Mouse (Mus musculus) liver, postnatal 0 days (tissue): ENCODE data around the gene Fam222a. TPM values are rescaled to one million over a fixed set of nuclear protein-coding genes. Genes with fewer than 3 reads are reported as not detected.

Experiments
- ATAC-seq: fragments of 200-750 bp; cut with Nextera tagmentation; 2 replicates; pipeline ENCODE4 v1.8.0; 2017; ENCODE audit warnings: mild to moderate bottlenecking, moderate library complexity
- DNase-seq: peaks from one replicate; pipeline ENCODE4 v3.0.0-alpha.2; 2016
- H3K27ac ChIP-seq: fragments of 300-500 bp; sonication (generic); 2 replicates; pipeline ENCODE4 v1.5.1; 2014; ENCODE audit warnings: antibody characterized with exemption, moderate library complexity, mild to moderate bottlenecking, low read depth
- H3K27me3 ChIP-seq: fragments of 300-500 bp; sonication (generic); 2 replicates; pipeline ENCODE4 v1.6.1; 2014; ENCODE audit warnings: low read length, control low read depth, mixed read lengths; ENCODE audit not compliant: insufficient read depth
- H3K36me3 ChIP-seq: fragments of 300-500 bp; sonication (generic); replicated peaks from 2 replicates; pipeline ENCODE4 v1.6.1; 2014; ENCODE audit warnings: mild to moderate bottlenecking, control low read depth, low read length, moderate library complexity, mixed read lengths; ENCODE audit not compliant: insufficient read depth
- H3K4me1 ChIP-seq: fragments of 300-500 bp; sonication (generic); 2 replicates; pipeline ENCODE4 v1.6.1; 2014; ENCODE audit warnings: antibody characterized with exemption, mild to moderate bottlenecking, control low read depth; ENCODE audit not compliant: insufficient read depth
- H3K4me2 ChIP-seq: fragments of 300-500 bp; sonication (generic); 2 replicates; pipeline ENCODE4 v1.6.1; 2014; ENCODE audit warnings: low read depth, mild to moderate bottlenecking, low read length, moderate library complexity, mixed read lengths
- H3K4me3 ChIP-seq: fragments of 300-500 bp; sonication (generic); 2 replicates; pipeline ENCODE4 v1.5.1; 2014; ENCODE audit warnings: low read depth, low read length
- H3K9ac ChIP-seq: fragments of 300-500 bp; sonication (generic); replicated peaks from 2 replicates; pipeline ENCODE4 v1.6.1; 2014; ENCODE audit warnings: mild to moderate bottlenecking, moderate library complexity
- H3K9me3 ChIP-seq: fragments of 300-500 bp; sonication (generic); 2 replicates; pipeline ENCODE4 v1.6.1; 2016; ENCODE audit warnings: mild to moderate bottlenecking, control low read depth, low read length, mixed read lengths
- CTCF ChIP-seq: sonication (generic); IDR thresholded peaks from 2 replicates; pipeline ENCODE4 v1.5.1; 2016; ENCODE audit warnings: antibody characterized with exemption, low read depth
- EP300 ChIP-seq: IDR thresholded peaks from 2 replicates; pipeline ENCODE4 v1.6.1; 2016; ENCODE audit warnings: antibody characterized with exemption, low read depth, mild to moderate bottlenecking
- WGBS: fragments of 180-500 bp; shearing (Covaris S2); extraction: QIAGEN DNeasy Blood & Tissue Kit; methylation state at CpG from one replicate; pipeline ENCODE4 v1.1.7; 2014; ENCODE audit not compliant: insufficient replicate concordance; 5-methylcytosine and 5-hydroxymethylcytosine counted together
- polyA plus RNA-seq: library from polyadenylated mRNA; unstranded; fragments of >200 nt; fragmentation: Nextera tagmentation; extraction: Ambion mirVana; gene quantifications from 2 replicates; pipeline ENCODE4 v1.2.1, GENCODE M21; 2015

Fam222a gene
- polyA plus RNA-seq, 1 experiment from 2014 or later = 0.80 TPM

DNA sequence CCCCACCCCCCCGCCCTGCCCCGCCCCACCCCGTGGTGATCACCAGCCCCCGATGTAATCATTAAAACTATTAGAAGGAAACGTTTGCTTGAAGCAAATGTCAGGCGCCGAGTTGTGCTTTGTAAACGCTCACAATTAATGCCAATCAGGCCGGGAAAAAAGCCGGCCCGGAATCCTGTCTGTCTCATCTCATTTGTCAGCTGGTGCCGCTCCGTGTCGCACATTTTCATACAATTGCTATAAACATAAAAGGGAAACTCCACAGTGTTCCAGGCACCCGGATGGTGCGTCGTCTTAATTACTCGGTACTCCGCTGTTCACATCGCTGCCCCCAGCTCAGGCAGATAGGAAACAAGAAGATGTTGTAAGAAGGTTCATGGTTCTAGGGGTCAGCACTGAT lies 10.5 kb downstream of the Fam222a start:
- H3K4me1 ChIP-seq = peaks cover 19% of the 10 kb centered on the region
- no peak for ATAC-seq
- H3K9me3 ChIP-seq = no peaks in the 10 kb centered on the region
- no peak overlapping the region for H3K4me2 ChIP-seq
- H3K27me3 ChIP-seq = no peaks in the 10 kb centered on the region
- TF ChIP-seq EP300 (no peak), CTCF (no peak)
- no peaks in the 10 kb centered on the region for H3K36me3 ChIP-seq
- H3K9ac ChIP-seq = no peak overlapping the region
- no peak overlapping the region for H3K4me3 ChIP-seq
- WGBS = 73% methylated on average over 20 of the region's 20 CpGs
- no peak overlapping the region for H3K27ac ChIP-seq
- DNase-seq = no peak

DNA sequence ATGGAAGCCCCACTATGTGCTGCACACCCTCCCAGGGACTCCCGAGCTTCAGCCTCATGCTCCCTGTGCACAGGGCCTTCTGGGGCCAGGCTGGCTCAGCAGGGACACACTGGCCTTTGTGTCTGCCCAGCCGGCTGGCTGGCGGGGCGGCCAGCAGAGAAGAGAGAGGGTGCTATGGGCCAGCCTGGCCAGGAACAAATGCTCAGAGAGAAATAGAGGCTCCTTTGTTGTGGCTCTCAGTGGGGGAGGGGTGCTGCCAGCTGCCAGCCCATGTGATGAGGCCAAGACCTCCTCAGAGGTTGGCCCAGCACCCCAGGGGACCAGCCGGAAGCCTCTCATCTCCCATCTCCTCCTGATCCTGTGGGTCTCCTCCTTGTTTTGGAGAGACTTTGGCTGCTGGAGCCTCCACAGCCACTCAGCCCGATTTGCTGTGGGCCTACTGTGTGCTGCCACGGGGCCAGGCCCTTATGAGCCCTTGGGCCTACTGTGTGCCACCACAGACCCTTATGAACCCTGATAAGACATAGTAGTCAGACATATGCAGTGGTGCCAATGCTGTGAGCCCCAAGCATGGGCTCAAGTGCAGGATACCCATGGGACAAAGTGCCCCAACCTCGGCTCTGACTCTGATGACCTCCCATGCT lies 12.0 kb downstream of the Fam222a start:
- Histone ChIP-seq H3K4me2 (no peak overlapping the region), H3K9me3 (no peaks in the 10 kb centered on the region), H3K27me3 (no peaks in the 10 kb centered on the region), H3K4me3 (no peak overlapping the region), H3K36me3 (no peaks in the 10 kb centered on the region), H3K9ac (no peak overlapping the region), H3K27ac (no peak overlapping the region), H3K4me1 (peaks cover 7% of the 10 kb centered on the region)
- ATAC-seq (no peak), DNase-seq (no peak)
- no peak for TF ChIP-seq EP300
- no peak for TF ChIP-seq CTCF
- WGBS = 77% methylated on average over 8 of the region's 8 CpGs

DNA sequence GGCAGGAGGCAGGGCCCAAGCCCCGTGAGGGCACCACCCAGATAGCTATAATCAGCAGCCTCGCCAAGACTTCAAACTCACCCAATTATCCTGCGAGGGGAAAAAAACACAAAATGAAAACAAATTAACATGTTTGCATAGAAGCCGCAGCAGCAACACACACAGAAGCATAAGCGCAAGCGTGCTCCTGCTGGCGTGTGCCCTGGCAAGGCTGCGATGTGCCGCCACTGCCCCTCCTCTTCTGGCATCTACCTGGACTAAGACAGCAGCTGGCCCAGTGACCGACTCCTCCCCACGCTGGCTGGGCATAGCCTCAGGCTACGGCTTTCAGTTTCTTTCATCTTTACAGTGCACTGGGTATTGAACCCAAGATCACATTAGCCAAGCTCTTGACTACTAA lies 13.7 kb downstream of the Fam222a start:
- ATAC-seq = no peak
- Histone ChIP-seq H3K9ac (no peak overlapping the region), H3K27me3 (no peaks in the 10 kb centered on the region), H3K9me3 (no peaks in the 10 kb centered on the region), H3K27ac (no peak overlapping the region), H3K4me1 (no peaks in the 10 kb centered on the region), H3K4me2 (no peak overlapping the region), H3K4me3 (no peak overlapping the region), H3K36me3 (no peaks in the 10 kb centered on the region)
- DNase-seq = no peak
- no peak for TF ChIP-seq CTCF
- no peak for TF ChIP-seq EP300
- WGBS = 86% methylated on average over 12 of the region's 12 CpGs

GRCm38 (mm10) chr5:114583046-114583445 lies 15.2 kb downstream of the Fam222a start:
- Histone ChIP-seq H3K9me3 (no peaks in the 10 kb centered on the region), H3K4me3 (no peak overlapping the region), H3K36me3 (no peaks in the 10 kb centered on the region), H3K9ac (no peak overlapping the region), H3K4me1 (no peaks in the 10 kb centered on the region; the same call in 1 of the 2 replicates), H3K27me3 (no peaks in the 10 kb centered on the region), H3K27ac (no peak overlapping the region), H3K4me2 (no peak overlapping the region)
- DNase-seq (no peak), ATAC-seq (no peak)
- TF ChIP-seq CTCF (no peak), EP300 (no peak)
- 69% methylated on average over 3 of the region's 3 CpGs for WGBS

DNA sequence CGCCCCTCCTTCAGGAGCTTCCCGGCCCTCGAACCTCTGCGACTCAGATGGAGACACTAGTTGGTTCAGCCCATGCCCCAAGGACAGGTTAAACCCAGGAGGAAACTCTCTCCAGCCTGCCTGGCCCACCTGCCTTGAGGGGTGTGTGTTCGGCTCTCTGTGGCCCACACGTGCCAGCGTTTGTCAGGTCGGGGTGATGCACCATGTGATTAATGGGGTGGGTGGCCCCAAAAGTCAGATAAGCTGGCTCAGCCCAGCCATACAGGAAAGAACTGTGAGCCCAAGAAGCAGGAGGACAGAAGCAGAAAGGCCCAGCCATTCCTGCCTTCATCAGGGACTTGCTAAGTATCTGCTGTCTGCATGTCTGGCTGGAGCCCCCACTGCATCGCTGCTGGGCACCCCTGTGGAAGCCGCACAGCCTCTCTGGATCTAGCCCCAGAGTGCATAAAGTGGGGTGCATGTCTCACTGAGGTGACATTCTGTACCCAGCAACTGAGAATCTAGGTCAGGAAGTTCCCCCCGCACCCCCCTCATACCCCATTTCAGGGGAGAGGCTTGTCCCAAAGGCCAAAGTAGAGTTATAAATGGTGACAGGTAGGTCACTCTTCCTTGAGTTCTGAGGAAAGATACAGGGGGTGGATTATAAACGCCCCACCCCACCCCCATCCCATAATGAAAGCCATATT lies 15.8 kb downstream of the Fam222a start:
- no peak overlapping the region for H3K27ac ChIP-seq
- WGBS = 63% methylated on average over 12 of the region's 12 CpGs
- no peaks in the 10 kb centered on the region for H3K27me3 ChIP-seq
- ATAC-seq = no peak
- peaks cover 3% of the 10 kb centered on the region; the same call in 1 of the 2 replicates for H3K4me1 ChIP-seq
- no peaks in the 10 kb centered on the region for H3K36me3 ChIP-seq
- no peak overlapping the region for H3K9ac ChIP-seq
- no peaks in the 10 kb centered on the region for H3K9me3 ChIP-seq
- no peak for TF ChIP-seq CTCF
- TF ChIP-seq EP300 = no peak
- no peak overlapping the region for H3K4me3 ChIP-seq
- no peak overlapping the region for H3K4me2 ChIP-seq
- no peak for DNase-seq

GRCm38 (mm10) chr5:114584293-114585104 lies 16.7 kb downstream of the Fam222a start:
- Histone ChIP-seq H3K27ac (no peak overlapping the region), H3K4me2 (no peak overlapping the region), H3K9ac (no peak overlapping the region), H3K36me3 (no peaks in the 10 kb centered on the region), H3K27me3 (no peaks in the 10 kb centered on the region), H3K4me1 (peaks cover 11% of the 10 kb centered on the region), H3K4me3 (no peak overlapping the region), H3K9me3 (no peaks in the 10 kb centered on the region)
- TF ChIP-seq CTCF = no peak
- TF ChIP-seq EP300 = no peak
- WGBS = 71% methylated on average over 14 of the region's 14 CpGs
- DNase-seq (no peak), ATAC-seq (no peak)
